Mouse (Mus musculus): Measurements from ENCODE around the gene Slc16a12. TPM values are rescaled to one million over a fixed set of nuclear protein-coding genes. Genes with fewer than 3 reads are reported as not detected.
A peak's percentile ranks its signal among the peaks of the same experiment; 100 is the strongest.
"Not testable (repeated sequence)": the region's sequence is repeated elsewhere in the genome, so short reads cannot be mapped to it uniquely, and the experiment has no call there.

The Slc16a12 gene
- 0.61 TPM in 1 of 2 replicates, not detected in the other for total RNA-seq (2017)

GRCm38 (mm10) chr19:34746688-34747504 is at the start of gene Slc16a12:
Gene Slc16a12 (minus strand): TSS chr19:34747289.
- ATAC-seq (ENCODE audit: extremely low read depth, insufficient number of reproducible peaks, low FRiP score, poor library complexity, severe bottlenecking), result peak; percentile 18; the same call in 1 of the 2 replicates

- ATAC-seq (ENCODE audit: extremely low read depth, insufficient number of reproducible peaks, low FRiP score, poor library complexity, severe bottlenecking), result no peak
These were observed 49.3 kb upstream of the Slc16a12 start for GRCm38 (mm10) chr19:34796396-34796795.

DNA sequence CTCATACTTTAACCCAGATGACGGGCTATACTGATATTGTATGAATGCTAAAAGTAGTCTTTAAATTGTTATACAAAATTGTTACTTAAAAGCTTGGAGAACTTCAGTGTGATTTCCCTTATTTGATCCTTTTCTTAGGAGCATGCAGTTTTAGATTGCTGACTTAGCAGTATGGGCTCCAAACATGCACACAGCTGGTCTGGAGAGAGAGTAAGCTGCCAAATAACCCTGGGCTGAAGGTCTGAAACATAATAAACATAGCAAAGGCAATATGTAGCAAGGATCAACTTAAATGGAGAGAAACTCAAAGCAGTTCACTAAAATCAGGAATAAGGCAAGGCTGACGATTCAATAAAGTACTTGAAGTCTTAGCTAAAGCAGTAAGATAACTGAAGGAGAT is 35.4 kb upstream of the Slc16a12 start:
- ATAC-seq (ENCODE audit: extremely low read depth, insufficient number of reproducible peaks, low FRiP score, poor library complexity, severe bottlenecking), result no peak

DNA sequence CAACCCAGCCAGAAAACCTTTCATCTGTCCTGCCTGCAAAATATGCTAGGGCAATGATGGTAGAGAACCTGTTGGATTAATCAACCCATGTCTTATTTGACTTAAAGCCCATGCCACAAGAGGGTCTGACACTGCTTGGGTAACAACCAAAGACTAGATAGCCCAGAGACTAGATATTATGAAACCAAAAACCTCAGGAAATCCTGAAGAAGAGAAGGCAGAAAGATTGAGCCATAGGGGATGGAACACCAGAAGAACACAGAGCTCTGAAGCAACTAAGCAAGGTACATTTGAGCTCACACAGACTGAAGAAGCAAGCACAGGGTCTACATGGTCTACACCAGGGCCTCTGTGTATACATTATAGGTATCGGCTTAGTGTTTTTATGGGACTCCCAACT is 31.9 kb upstream of the Slc16a12 start:
- ATAC-seq (ENCODE audit: extremely low read depth, insufficient number of reproducible peaks, low FRiP score, poor library complexity, severe bottlenecking), result no peak

GRCm38 (mm10) chr19:34778098-34778497 is 31.0 kb upstream of the Slc16a12 start:
- ATAC-seq (ENCODE audit: extremely low read depth, insufficient number of reproducible peaks, low FRiP score, poor library complexity, severe bottlenecking), result no peak

GRCm38 (mm10) chr19:34772775-34773174 is 25.7 kb upstream of the Slc16a12 start:
- ATAC-seq (ENCODE audit: extremely low read depth, insufficient number of reproducible peaks, low FRiP score, poor library complexity, severe bottlenecking), result peak; percentile 61

- no peak for ATAC-seq (ENCODE audit: extremely low read depth, insufficient number of reproducible peaks, low FRiP score, poor library complexity, severe bottlenecking)
These were observed 23.7 kb upstream of the Slc16a12 start for GRCm38 (mm10) chr19:34770764-34771163.

DNA sequence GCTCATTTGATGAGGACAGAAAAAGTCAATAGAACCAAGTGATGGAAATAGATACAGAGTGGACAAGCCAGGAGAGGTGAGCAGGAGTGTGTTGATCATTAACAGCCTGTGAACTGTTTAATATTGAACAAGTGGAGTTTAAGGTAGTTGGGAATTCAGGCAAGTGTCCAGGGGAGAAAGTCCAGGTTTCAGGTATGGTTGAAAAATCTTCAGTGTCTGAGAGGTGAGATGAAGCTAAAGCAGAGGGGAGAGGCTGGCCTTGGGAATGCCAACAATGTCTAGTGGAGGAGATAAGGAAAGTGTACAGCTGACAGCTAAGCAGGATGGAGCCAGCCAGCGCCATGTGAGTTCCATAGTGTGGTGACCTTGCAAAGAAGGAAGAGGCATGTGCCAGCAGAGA is 11.7 kb upstream of the Slc16a12 start:
- no peak for ATAC-seq (ENCODE audit: extremely low read depth, insufficient number of reproducible peaks, low FRiP score, poor library complexity, severe bottlenecking)

GRCm38 (mm10) chr19:34756561-34757240 is 9.6 kb upstream of the Slc16a12 start:
- ATAC-seq (ENCODE audit: extremely low read depth, insufficient number of reproducible peaks, low FRiP score, poor library complexity, severe bottlenecking), result no peak

DNA sequence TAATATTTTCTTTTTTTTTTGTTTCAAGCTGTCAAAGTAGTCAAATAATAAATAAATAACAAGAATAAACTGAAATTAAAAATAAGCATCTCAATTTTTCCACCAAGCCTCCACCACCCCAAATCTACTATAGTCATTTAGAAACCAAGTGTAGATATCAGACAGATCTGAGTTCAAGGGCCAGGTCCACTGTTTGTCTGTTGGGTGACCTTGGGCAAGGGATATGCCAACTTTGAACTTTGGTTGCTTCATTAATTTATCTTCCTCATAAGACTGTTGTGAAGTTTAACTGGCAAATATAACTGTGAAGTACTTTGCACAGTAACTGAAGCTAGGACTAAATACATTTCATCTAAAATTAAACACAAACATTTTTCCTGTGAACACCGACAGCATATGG is 8.6 kb upstream of the Slc16a12 start:
- no peak for ATAC-seq (ENCODE audit: extremely low read depth, insufficient number of reproducible peaks, low FRiP score, poor library complexity, severe bottlenecking)

DNA sequence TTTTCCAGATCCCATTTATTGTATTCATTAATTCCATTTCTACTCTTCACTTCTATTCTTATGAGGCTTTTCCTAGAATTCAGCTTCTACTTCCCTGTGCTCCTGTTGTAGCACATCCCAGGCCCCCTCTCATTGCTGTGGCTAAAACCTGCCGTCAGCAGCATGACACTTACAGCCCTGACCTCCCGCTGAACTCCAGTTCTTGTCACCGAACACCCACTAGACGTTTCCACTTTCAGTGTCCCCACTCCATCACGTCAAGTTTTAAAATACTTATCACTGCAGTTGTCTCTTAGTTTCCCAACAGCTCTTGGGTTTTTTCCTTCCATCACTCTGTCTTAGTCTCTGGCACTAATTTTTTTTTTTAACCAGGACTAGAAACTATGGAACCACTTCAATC is 6.2 kb upstream of the Slc16a12 start:
- ATAC-seq (ENCODE audit: extremely low read depth, insufficient number of reproducible peaks, low FRiP score, poor library complexity, severe bottlenecking), result no peak

DNA sequence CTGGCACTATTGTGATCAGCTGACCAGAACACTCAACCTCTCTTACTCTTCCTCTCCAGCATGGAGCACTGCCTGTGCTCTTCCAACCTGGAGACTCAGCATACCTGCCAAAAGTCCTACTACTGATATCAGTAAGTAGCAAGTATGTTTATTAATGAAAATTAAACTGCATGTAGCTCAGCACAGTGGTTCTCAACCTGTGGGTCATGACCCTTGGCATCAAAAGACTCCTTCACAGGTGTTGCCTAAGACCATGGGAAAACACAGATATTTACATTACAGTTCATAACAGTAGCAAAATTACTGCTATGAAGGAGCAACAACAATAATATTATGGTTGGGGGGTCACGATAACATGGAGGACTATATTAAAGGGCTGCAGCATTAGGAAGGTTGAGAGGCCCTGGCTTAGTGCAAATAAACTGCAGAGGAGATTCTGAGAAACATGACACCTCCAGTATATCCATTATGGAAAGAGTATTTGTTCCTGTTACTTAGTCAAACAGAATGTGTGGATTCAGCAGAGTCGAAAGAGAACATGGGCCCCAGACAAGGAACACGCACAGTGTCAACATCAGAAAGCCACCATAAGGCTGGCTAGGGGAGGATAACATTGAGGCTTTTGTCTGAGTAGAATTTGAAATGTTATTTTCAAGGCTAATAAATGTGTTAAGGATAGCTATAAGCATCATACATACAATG is 5.5 kb upstream of the Slc16a12 start:
- no peak for ATAC-seq (ENCODE audit: extremely low read depth, insufficient number of reproducible peaks, low FRiP score, poor library complexity, severe bottlenecking)

DNA sequence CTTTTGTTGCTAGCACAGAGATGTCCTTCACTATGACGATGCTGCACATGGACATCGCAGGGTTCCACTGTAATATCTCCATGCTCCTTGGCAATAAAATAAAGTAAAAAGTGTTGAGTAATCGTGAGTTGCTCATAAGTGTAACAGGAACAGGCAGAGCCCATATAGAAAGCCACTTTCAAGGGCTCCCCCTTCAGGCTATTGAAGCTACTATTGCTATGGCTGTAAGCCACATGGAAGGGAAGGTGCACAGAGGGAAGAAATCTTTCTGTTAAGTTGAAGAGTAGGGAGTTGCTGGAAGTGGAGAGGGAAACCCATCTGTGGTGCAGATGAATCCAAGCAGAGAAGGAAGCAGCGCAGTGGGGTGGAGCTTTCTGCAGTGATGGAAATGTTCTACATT is 4.1 kb upstream of the Slc16a12 start:
- ATAC-seq (ENCODE audit: extremely low read depth, insufficient number of reproducible peaks, low FRiP score, poor library complexity, severe bottlenecking), result peak; percentile 63

GRCm38 (mm10) chr19:34748992-34749391 is 1.9 kb upstream of the Slc16a12 start:
- ATAC-seq (ENCODE audit: extremely low read depth, insufficient number of reproducible peaks, low FRiP score, poor library complexity, severe bottlenecking), result no peak

GRCm38 (mm10) chr19:34747969-34748368 is 880 bp upstream of the Slc16a12 start:
- not testable (repeated sequence) for ATAC-seq (ENCODE audit: extremely low read depth, insufficient number of reproducible peaks, low FRiP score, poor library complexity, severe bottlenecking)

DNA sequence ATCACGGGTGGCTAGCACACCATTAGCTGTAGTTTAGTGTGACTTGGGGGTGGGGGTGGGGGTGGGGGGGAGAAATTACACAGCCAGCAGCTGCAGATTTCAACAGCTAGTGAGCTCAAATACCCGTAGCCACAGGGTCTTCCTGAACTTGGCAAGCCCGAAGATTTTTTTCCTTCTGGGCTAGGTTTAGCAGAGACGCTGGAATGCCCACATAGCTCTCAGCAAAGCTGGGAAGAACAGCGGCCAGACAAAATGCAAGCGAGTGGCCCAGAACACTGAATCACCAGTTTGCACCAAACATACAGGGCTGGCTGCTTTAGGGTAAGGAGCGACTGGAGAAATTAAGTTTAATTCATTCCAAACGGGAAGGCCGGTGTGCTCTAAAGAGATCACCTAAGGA is 888 bp downstream of the Slc16a12 start:
- no peak for ATAC-seq (ENCODE audit: extremely low read depth, insufficient number of reproducible peaks, low FRiP score, poor library complexity, severe bottlenecking)

DNA sequence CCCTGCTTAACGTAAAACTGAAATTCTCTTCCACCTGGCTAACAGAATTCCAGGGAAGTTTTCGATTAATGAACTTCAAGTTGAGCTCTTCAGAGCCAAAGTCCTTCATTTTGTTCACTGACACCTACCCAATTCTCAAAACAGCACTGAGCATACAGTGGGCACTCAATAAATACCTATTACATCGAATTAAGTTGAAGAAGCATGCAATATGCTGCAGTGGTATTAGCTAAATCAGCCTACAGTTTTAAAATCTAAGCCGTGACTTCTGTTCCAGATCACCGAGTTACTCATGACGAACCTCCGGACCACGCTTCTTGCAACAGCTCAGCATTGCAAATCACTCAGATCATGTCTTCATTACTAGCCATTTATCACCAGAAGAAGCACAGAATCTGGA is 2.1 kb downstream of the Slc16a12 start:
- no peak for ATAC-seq (ENCODE audit: extremely low read depth, insufficient number of reproducible peaks, low FRiP score, poor library complexity, severe bottlenecking)

GRCm38 (mm10) chr19:34737916-34738315 is 9.2 kb downstream of the Slc16a12 start:
- ATAC-seq (ENCODE audit: extremely low read depth, insufficient number of reproducible peaks, low FRiP score, poor library complexity, severe bottlenecking), result no peak

- no peak for ATAC-seq (ENCODE audit: extremely low read depth, insufficient number of reproducible peaks, low FRiP score, poor library complexity, severe bottlenecking)
These were observed 11.2 kb downstream of the Slc16a12 start for GRCm38 (mm10) chr19:34735900-34736299.

DNA sequence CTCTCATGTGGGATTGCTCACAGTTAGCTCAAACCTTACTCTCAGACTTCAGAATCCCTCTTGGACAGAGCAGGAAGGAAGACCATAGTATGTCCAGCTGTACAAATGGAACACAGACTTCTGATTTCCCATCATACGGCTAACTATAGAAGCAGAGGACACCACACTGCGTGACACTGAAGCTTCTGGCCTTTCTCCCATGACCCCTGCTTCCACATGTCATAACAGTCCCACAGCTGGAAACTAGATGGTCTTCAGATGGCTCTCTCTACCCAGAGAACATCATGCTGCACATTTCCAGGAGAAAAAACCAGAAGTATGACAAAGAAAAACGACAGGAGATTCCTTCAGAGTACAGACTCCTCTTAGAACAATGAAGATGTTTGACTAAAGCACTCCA is 14.1 kb downstream of the Slc16a12 start:
- no peak for ATAC-seq (ENCODE audit: extremely low read depth, insufficient number of reproducible peaks, low FRiP score, poor library complexity, severe bottlenecking)
